ENCODE assay signal across 13 mouse cellular contexts in the genomic region with DNA sequence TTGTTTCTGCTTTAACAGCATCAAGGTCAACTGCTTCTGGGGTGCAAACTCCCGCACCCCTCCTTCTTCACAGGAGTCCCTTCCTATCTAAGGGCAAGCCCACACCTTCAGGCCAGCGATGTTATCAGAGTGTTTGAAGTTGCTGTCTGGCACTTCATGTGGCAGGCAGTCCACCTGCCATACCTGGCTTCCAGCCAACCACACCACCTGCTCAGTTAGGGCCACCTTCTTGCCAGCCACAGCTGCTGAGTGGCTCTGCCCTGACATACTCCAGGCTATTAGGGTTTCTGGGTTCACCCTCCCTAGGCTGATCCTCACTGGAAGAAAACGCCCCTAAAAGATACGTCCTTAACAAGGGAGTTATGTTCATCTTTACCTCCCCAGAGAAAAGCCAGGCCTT.
DNase-seq lines count a peak whose midpoint lies in the region; ATAC-seq and TF ChIP-seq lines count a peak whose summit lies in the region.
"Had no signal": no experiment of that assay in that cellular context is flagged by ENCODE, and none has a peak within 500 bp of the region (broad histone marks: within the 10 kb centered on the region; RNA-seq: fewer than 3 reads in every experiment).

No protein-coding gene starts in this region.

- no peaks in the 10 kb centered on the region for H3K27me3 ChIP-seq in intestine, embryonic 15.5 days (replicated peaks)
- H3K27me3 ChIP-seq: heart, embryonic 12.5 days; limb, embryonic 15.5 days had no signal

- peak; percentile 65 for ATAC-seq in intestine, embryonic 15.5 days
- ATAC-seq: forebrain, postnatal 0 days had no signal

- 75% methylated on average over 4 of the region's 4 CpGs for WGBS in intestine, embryonic 15.5 days

- no peak for TF ChIP-seq CTCF in brain, embryonic 14.5 days (IDR thresholded peaks at IDR 0.05; ENCODE audit: borderline replicate concordance, extremely low read depth, insufficient read depth, insufficient read length)

- no peak overlapping the region for H3K4me2 ChIP-seq in intestine, embryonic 15.5 days (replicated peaks)
- H3K4me2 ChIP-seq: heart, embryonic 12.5 days; limb, embryonic 15.5 days had no signal

- no peaks in the 10 kb centered on the region for H3K9me3 ChIP-seq in intestine, embryonic 15.5 days
- H3K9me3 ChIP-seq: heart, embryonic 12.5 days; limb, embryonic 15.5 days had no signal

- TF ChIP-seq POLR2A in brain, embryonic 14.5 days (IDR thresholded peaks at IDR 0.05; ENCODE audit: borderline replicate concordance, extremely low read depth, insufficient read depth, insufficient read length, poor library complexity, severe bottlenecking) = no peak

- H3K9ac ChIP-seq in intestine, embryonic 15.5 days = no peak overlapping the region
- H3K9ac ChIP-seq: forebrain, postnatal 0 days; heart, embryonic 12.5 days; limb, embryonic 15.5 days had no signal

- DNase-seq in kidney, adult 9 months = peak; percentile 9
- no peak for DNase-seq in kidney, adult 11 months
- peak; percentile 55 for DNase-seq in brain, embryonic 14.5 days (ENCODE audit: low read depth)
- DNase-seq in cerebellum, adult 11-12 months = peak; percentile 84
- DNase-seq in frontal cortex, postnatal 25 days (ENCODE audit: low spot score in 2 of 2) = no peak
- DNase-seq in layer of hippocampus, postnatal 36 days = no peak
- DNase-seq: adrenal gland, postnatal 36 days; embryo, embryonic 11 days; forebrain, postnatal 0 days; retina, postnatal 1 day had no signal

- H3K4me3 ChIP-seq in intestine, embryonic 15.5 days (replicated peaks) = no peak overlapping the region
- H3K4me3 ChIP-seq: heart, embryonic 12.5 days; limb, embryonic 15.5 days had no signal

- H3K27ac ChIP-seq in intestine, embryonic 15.5 days = no peak overlapping the region
- H3K27ac ChIP-seq: limb, embryonic 15.5 days had no signal

- H3K4me1 ChIP-seq in intestine, embryonic 15.5 days (replicated peaks) = peaks cover 7% of the 10 kb centered on the region

- H3K36me3 ChIP-seq in intestine, embryonic 15.5 days = no peaks in the 10 kb centered on the region
- H3K36me3 ChIP-seq: heart, embryonic 12.5 days; limb, embryonic 15.5 days had no signal

Comparison
In these comparisons a context has a peak if more than half of its experiments do, and no peak if none do; other contexts are left out.
1. DNase-seq: peak in kidney, adult 9 months (single experiment), brain, embryonic 14.5 days (single experiment) and cerebellum, adult 11-12 months (single experiment); none in kidney, adult 11 months (single experiment), frontal cortex, postnatal 25 days (0 of 2) and layer of hippocampus, postnatal 36 days (0 of 2).